Mouse (Mus musculus) cerebellum, postnatal 14 days (tissue): Measurements from ENCODE around the gene Zrsr2.

Experiments
- DNase-seq, 2 experiments: peaks; one replicate each; pipeline ENCODE4 v3.0.0; 2021; ENCODE audit warnings: mixed read lengths in 2 of 2

The Zrsr2 gene

DNA sequence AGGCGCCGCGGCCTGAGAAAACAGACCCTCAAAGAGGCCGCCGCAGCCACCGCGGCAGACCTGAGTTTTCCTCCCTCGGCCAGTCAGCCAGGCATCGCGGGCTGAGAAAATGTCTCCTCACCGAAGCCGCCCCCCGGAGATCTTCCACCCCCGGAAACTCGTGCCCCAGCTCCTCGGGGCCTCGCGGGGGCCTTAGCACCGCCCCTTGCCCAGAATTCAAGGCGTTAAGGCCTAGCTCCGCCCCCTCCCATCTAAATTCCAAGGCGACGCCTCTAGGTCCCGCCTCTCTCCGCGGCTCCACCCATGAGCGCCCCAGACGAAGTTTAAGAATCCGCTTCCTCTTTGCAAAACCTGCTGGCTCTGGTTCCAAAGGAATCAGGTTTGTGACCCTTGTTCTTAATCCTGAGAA lies at the start of gene Zrsr2:
Gene Zrsr2 (minus strand): TSS at position 195 of the 409 bp plus-strand sequence.
- peak; percentile 78 to 83 for DNase-seq

DNA sequence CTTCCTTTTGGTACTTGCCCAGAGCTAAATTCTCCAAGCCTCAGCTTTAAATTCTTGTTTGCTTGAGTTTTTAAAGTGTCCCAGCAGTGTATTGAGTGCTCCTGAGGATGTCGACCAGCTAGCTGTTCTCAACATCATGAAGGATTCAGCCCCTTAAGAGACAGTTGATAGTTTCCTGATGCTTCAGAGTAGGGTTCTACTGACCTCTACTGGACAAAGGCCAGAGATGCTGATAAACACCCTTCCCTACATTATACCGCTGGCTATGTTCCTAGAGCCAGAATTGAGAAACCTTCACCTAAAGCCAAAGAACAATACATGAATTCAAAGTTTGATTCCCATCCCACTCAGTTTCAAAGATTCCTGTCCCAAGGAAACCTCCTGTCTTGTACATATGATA lies 46.3 kb upstream of the Zrsr2 start:
- DNase-seq: peak; percentile 22 to 48

DNA sequence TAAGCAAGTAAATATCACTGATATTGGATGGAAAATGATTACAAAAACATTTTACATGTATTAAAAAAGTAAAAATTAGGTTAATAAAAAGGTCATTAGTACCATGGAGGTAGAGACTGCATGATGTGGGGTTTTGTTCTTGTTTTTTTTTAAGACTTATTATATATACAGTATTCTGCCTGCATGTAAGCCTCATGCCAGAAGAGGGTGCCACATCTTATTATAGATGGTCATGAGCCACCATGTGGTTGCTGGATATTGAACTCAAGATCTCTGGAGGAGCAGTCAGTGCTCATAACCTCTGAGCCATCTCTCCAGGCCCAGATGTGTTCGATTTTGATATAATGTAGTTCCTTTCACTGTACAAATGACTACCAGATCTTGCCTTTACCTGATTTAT lies 41.4 kb upstream of the Zrsr2 start:
- DNase-seq: no peak

DNA sequence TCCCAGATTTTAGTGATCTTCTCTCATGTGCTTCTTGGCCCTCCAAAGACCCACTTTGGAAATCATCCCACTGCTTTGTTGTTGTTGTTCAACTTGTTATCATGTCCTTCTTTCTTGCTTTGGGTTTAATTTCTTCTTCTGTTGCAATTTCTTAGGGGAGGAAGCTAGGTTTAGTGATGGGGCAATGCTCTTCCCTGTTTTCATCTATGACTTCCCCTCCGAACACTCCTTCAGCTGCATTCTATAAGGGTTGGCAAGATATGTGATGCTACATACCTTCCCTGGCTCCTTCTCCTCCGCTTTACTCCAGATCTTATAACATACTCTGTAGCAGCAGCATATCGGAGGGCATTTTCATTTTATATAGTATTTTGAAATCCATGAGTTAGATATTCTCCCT lies 38.3 kb upstream of the Zrsr2 start:
- DNase-seq: no peak

DNA sequence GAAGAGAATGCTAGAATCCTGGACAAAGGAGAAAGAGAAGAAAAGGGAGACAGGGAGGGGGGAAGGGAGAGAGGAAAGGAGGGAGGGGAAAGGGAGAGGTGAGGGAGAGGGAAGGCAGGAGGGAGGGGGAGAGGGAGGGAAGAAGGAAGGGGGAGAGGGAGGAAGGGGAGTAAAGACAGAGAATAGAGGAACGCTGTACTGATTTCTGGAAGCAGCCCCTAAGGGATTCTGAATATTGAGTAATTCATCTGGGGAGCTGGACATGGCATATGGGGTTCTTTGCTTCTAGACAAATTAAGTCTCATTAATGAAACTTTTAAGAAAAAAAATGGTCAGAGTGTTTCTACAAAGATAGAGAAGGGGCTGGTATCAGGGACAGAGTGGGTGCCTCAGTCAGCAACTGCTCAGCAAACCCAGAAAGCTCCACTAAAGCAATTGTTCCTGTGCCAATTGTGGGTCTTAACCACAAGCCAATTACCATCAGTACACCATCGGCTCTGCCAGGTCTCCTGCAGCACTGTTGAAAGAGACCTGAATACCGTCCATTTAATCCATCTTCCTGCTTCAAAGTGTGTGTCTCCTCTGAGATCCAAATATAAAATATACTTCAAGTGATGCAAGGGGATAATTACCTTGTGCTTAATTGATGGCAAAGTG lies 29.4 kb upstream of the Zrsr2 start:
- peak; percentile 5 to 53 for DNase-seq

DNA sequence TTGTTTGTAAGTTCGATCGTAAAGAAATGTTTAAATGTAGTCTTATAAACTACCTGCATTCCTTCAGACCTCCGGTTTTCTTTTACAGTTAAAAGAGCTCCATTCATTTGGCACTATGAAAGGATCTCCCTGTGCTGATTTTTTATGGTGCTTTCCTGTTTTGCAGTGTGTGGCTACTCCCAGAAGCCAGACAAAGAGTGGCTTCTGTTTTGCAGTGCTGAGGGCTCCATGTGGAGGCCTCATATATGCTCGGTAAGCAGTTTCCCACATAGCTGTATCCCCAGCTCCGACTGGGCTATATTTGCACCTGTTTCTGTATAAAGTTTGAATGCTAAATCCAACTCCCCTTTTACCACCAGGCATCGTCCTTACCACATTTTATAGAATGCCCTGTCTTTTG lies 23.7 kb upstream of the Zrsr2 start:
- DNase-seq: no peak

DNA sequence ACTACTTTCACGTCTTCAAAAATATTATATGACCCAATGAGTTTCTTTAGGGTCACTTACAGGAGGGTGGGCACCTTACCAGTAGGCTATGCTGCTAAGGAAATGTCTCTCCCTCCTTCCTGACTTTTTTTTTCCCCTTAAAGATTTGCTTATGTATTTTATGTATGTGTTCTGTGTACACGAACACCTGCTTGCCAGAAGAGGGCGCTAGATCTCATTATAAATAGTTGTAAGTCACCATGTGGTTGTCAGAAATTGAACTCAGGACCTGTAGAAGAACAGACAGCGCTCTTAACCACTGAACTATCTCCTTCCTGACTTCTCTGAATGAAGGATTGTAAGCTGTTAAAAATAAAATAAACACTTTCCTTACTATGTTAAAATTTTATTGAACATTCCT lies 23.0 kb upstream of the Zrsr2 start:
- DNase-seq: no peak

DNA sequence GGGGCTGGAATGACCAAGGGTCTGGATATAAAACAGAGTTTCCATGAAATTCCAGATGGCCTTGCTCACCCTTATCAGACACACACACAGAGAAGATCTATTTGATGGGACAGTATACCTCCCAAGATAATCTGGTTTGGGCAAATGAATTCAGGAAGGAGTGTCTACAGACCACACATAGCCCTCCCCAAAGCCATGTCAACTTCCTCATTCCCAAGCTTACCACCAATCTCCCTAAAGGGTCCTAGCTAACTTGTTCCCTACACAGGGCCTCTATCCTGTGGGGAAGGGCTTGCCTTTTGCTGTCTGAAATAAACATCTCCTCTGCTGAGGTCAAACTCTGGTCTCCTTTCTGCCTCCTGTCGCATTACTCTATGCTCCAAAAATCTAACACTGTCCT lies 22.6 kb upstream of the Zrsr2 start:
- no peak for DNase-seq

DNA sequence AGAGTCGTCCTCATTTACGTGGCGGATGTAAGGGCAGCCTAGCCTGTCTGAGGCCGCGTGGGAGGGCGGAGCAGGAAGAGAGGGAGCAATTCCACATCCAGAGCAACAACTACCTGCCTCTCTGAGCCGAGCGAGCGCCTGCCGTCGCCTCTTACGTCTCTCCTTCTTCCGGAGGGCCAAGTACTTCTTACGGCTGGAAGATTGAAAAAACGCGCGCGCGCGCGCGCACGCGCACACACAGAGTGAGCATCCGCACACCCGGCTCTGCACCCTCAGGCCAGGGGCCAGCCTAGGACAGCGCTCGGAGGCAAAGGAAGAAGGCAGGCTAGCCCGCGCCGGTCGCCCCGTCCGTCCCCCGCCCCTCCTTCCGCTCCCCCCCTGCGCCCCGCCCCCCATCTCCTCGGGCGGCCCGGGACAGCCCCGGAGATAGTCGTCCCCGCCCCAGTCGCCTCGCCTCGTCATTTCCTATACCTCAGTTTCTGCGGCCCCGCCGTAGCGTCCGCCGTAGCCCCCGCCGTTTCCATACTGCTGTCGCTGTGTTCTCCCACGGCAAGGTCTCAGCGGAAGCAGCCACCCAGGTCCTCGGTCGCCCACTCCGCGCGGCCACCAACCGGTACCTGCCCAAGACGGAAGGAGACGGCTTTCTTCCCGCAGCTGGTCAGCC lies 526 bp downstream of the Zrsr2 start:
- DNase-seq: peak; percentile 64 to 68

DNA sequence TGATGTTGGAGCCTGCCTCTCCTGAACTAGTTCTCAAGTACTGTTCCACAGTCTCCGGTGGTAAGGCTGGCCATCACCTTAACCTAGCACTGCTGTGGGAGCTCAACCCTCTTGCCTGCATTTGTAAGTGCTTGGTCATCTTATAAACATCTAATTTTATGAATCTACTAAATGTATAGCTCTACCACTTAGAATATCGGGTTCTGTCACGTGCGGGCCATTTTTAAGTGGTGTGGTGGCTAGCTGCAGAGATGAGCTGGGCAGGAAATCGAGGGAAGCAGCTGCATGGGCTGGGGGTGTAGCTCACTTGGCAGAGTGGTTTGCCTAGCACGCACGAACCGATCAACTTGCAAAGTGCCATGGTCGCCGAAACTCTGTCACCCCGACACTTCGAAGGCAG lies 1.1 kb downstream of the Zrsr2 start:
- DNase-seq: no peak

DNA sequence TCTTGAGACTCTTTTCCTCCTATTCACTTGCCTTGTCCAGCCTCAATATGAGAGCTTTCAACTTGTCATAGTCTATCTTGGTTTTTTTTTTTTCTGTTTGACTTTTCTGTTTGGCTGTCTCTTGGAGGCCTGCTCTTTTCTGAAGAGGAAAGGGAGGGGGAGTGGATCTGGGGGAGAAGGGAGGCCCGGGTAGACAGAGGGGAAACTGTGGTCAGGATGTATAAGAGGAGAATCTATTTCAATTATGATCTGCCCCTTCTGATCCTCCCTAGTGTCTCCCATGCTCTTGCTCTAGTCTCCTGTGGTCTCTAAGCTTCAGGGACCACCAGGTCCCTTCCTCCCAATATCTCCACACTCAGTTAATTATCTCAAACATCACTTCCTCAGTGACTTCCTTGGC lies 6.8 kb downstream of the Zrsr2 start:
- no peak for DNase-seq

DNA sequence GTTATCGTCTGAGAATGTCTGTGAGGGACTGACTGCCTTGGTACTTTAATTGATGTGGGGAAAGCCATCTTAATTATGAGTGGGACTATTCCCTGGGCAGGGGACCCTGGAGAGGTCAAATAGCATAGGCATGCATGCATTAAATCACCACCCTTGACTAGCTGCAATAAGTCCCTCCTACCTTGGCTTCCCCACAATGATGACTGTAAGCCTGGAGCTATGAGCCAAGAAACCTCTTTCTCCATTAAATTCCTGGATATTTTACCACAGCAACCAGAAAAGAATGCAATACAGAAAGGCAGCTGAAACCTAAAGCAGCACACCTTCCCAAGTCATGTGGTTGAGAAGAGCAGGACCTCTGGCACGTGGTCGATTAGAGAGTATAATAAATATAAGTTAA lies 14.1 kb downstream of the Zrsr2 start:
- no peak for DNase-seq

DNA sequence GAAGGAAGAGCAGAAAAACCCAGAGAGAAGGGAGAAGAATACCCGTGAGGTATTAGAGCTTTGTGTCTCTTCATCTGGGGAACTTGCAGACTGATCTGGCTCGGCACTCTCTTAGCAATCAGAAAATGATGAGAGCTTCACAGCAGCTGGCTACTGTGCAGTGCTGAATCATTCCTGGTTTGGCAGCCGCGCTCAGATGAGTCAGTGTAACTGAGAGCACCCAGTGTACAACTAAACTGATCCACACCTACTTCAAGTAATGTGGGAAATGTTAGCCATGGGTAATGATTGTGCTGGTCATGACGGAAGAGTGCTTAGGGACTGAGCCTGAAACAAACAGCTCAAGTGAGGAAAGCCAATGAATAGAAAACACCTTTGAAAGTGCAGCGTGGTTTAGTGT lies 19.9 kb downstream of the Zrsr2 start:
- no peak for DNase-seq

DNA sequence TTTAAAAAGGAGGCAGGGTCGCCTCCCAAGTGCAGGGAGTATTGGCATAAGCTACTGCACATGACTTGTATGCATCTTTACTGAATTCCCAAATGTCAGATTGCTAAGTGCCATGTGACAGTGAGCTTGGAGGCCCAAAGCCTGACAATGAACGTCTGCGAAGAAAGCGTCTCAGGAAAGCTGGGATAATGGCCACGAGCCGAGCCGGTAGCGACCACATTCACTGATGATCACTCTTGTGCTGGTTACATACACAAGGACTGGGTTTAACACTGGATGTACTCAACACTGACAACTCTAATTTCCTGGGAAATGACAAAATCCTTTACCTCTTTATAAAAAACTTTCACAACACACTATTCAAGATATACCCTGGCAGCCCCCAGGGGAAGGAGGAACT lies 23.7 kb downstream of the Zrsr2 start:
- DNase-seq: no peak

DNA sequence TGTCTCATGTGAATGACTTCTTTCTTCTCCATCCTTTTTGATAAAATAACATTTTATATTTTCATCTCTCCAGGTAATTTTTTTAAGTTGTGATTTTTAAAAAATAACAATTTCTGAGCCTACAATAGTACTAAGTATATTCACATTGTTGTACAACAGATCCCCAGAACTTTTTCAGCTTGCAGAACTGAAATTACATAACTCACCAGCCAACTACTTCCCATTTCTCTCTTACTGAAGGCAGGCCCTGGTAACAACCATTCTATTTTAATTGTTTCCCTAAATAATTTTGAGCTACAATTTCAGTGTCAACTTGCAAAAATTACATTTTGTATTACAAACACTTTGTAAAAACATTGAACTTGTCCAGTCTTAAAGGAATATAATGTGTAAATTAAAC lies 28.9 kb downstream of the Zrsr2 start:
- no peak for DNase-seq

DNA sequence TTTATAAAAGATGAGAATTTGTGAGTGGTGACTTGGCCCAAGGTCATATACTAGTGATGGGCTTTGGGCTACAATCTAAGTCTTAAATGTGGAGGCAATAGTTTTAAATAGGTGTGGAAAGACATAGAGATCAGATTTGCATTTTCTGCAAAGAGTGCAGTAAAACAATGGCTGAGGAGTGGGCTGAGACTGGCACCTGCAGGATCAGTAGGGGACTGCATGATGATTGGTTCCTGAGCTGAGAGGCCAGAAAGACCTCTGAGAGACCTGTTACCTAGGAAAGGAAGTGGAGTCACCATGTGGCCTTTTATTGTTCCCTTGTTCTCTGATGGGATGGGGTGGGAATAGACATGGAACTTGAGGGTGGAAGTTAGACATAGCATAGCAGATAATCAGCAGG lies 45.7 kb downstream of the Zrsr2 start:
- peak; percentile 59 to 65 for DNase-seq

DNA sequence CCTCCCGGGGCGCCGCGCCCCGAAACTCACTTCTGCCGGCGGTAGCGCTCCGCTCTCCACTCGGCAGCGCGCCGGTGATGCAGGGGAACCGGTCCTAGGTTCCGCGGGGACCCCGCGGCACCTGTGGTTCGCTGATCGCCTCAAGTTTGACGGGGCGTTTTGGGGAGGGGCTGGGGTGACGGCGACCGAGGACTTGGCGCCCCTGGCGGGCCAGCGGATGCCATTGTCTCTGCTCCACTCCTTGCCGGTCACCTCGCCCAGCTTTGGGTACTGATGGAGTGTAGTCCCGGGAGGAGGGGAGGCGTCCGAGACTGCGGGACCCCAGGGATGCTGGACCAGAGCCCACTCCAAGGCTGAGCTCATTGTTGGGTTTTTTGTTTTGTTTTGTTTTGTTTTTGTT lies 49.1 kb downstream of the Zrsr2 start:
- peak; percentile 63 to 74 for DNase-seq

DNA sequence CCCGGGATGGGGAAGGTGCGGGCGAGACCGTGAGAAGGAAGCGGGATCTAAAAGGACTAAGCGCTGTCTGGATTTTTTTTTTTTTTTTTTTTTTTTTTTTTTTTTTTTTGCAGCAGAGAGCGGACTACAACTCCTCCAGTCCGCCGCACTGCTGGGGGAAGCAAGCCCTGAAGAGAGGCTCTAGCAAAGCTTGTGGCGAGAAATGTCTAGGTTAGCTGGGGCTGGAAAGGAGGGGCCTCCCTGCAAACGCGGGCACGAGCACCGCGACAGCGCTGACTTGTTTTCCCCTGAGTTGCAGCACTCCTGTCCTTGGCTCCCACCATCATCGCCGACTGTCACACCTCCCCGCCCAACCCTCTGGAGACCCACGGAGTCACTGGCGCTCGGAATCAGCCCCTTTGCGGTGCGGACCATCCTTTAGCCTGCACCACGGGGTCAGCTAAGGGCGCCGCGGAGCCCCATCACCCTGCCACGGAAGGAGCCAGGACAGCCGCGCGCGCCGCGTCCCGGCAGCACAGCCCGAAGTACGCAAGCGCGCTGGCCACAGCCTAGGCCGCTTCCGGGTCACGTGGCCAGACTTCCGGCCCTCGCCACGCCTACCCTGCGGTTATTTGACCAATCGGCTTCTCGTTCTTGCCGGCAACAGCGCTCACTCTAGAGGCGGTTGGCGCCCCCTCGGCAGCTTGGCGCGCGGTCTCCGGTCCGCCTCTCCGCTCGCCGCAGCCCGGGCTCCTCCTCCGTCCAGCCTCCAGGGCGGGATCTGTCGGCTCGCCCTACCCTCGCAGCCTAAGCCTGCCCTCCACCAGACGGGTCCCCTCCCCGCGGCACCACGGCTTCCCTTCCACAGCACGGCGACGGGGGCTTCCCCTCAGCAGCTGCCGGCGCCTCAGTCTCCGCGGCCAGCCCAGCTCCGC lies 49.9 kb downstream of the Zrsr2 start, which contains the start of gene Ap1s2:
Gene Ap1s2 (plus strand): TSS at position 681 of the 914 bp plus-strand sequence.
- peak; percentile 95 for DNase-seq

DNA sequence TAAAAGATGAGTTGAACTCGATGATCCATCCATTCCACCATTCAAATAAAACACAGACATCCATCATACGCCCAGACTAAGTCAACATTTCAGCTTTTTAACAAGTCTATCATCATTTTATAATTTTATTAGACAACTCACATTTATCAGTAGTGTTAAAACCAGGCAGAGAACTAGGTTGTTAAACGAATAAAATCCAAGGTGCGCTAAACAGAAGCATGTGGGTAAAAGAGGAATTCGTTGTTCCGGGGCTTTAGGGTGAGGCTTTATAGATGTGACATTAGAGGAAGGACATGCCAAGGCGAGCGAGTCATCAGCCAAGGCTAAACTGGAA lies 50.5 kb downstream of the Zrsr2 start:
- peak in 1 of 2 experiments; percentile 56 for DNase-seq

DNA sequence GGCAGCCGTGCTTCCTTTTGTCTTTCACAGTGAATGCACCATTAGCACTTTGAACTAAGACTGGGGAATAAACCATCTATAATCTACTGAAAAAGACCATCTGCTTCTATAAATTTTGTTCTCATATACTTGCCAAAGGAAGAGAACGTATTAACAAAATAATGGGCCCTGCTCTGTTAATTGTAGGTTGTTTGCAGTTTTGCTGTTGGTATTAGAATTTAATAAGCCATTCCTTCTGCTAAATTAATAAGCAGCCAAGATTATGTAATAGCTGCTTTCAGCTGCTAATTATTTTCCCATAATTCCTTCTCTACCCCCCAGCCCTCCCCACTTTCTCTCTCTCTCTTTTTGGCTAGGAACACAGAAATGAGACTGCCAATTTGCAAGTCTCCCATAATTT lies 51.6 kb downstream of the Zrsr2 start:
- no peak for DNase-seq

DNA sequence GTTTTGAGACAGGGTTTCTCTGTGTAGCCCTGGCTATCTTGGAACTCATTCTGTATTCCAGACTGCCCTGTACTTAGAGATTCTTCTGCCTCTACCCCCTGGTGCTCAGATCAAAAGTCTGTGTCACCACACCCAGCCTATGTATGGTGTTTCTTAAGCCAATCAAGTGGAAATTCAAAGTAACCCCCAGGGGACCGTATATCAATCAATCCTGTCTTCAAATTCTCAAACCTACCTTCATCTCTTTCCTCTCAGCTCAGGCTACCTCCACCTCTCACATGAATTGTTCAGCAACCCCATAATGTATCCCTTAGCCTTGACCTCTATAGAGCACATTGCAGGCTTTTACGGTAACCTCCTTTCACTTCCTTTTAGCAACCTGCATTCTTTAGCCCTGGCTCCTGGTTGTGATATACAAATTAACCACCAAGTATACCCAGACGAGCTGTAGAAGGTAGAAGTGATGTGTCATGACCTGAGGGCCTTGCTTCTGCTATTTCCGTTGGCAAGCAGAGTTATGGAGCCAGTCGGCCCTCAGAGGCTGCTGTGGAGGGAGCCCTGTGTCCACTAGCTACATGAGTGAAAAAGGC lies 58.9 kb downstream of the Zrsr2 start:
- no peak for DNase-seq

DNA sequence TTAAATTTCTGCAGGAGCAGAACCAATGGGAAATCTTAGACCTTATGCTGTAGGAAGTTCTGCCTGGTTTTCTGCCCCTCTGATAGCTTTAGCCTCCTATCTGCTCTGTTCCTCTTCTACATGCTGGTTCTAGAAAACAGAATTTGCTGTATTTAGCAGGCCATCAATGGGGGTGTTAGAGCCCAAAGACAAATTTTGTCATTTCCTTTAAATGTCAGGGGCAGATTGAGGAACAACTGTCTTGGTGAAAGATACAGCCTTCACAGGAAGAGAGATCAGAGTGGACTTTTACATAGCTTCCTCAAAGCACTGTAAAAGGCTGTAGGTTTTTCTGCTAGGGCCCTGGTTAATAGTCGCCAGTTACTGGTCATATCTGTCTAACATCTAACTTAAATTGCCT lies 61.1 kb downstream of the Zrsr2 start:
- no peak for DNase-seq

DNA sequence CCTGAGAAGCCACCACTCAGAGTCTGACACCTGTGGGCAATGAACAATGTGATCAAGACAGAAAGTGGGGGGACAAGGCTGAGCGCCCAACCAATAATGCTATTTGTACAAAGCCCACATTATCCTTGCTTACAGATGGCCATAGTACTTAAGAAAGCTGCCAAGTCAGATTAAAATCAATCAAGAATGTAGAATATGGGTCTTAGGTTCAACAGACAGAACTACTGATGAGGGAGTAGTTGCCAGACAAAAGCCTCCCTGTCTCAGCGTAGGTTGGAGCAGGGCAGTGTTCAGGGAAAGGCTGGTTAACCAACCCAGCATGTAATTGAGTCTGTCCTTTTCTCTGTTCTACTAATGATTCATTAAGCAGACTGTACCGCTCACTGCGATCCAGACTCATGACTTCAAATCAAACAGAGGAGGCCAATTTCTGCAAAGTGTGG lies 72.9 kb downstream of the Zrsr2 start:
- DNase-seq: no peak
